Mouse (Mus musculus) ES-Bruce4 (cell line): ENCODE results near the gene Cox4i1. TPM values are rescaled to one million over a fixed set of nuclear protein-coding genes. Genes with fewer than 3 reads are reported as not detected.

ENCODE experiments used
- H3K27ac ChIP-seq: 2 replicates; pipeline ENCODE4 v1.5.1; 2012; ENCODE audit warnings: low read length, inconsistent platforms; ENCODE audit not compliant: insufficient read depth
- H3K27me3 ChIP-seq: 2 replicates; pipeline ENCODE4 v1.6.1; 2012; ENCODE audit warnings: mild to moderate bottlenecking, low read length, inconsistent platforms; ENCODE audit not compliant: control insufficient read depth, poor library complexity, insufficient read depth, severe bottlenecking
- H3K36me3 ChIP-seq: 2 replicates; pipeline ENCODE4 v1.6.1; 2012; ENCODE audit warnings: inconsistent platforms, mild to moderate bottlenecking, low read length, moderate library complexity; ENCODE audit not compliant: control insufficient read depth, poor library complexity, insufficient read depth, severe bottlenecking
- H3K4me1 ChIP-seq: one replicate; pipeline ENCODE4 v1.8.1; 2011; ENCODE audit warnings: low read length; ENCODE audit not compliant: control insufficient read depth, insufficient read depth
- H3K4me3 ChIP-seq: 2 replicates; pipeline ENCODE4 v1.5.1; 2011; ENCODE audit warnings: low read depth, mild to moderate bottlenecking, low read length
- H3K9ac ChIP-seq: 2 replicates; pipeline ENCODE4 v1.6.1; 2012; ENCODE audit warnings: low read depth, mild to moderate bottlenecking, inconsistent platforms; ENCODE audit not compliant: poor library complexity, severe bottlenecking
- H3K9me3 ChIP-seq: replicated peaks from 2 replicates; pipeline ENCODE4 v1.6.1; 2012; ENCODE audit warnings: mild to moderate bottlenecking, low read length, inconsistent platforms; ENCODE audit not compliant: control insufficient read depth, poor library complexity, insufficient read depth, severe bottlenecking
- CTCF ChIP-seq: IDR thresholded peaks from one replicate; pipeline ENCODE4 v1.8.1; 2011; ENCODE audit warnings: low read depth, low read length
- EP300 ChIP-seq: IDR thresholded peaks from 2 replicates; pipeline ENCODE4 v1.6.1; 2011; ENCODE audit warnings: low read depth, low read length; ENCODE audit not compliant: insufficient read depth
- POLR2A ChIP-seq: IDR thresholded peaks from one replicate; pipeline ENCODE4 v1.8.1; 2011; ENCODE audit warnings: low read length; ENCODE audit not compliant: insufficient read depth
- polyA plus RNA-seq: library from polyadenylated mRNA; stranded (reverse); fragments of >200 nt; gene quantifications from 2 replicates; pipeline ENCODE4 v1.2.4, GENCODE M21; 2011; ENCODE audit warnings: low read depth; ENCODE audit not compliant: missing spikeins, insufficient read depth, insufficient read length

Cox4i1 gene
- polyA plus RNA-seq, 1 experiment: 605 TPM

GRCm38 (mm10) chr8:120656322-120657052, 11.5 kb upstream of the Cox4i1 start:
- no peak overlapping the region for H3K9ac ChIP-seq
- peaks cover 72% of the 10 kb centered on the region for H3K36me3 ChIP-seq
- H3K9me3 ChIP-seq: no peaks in the 10 kb centered on the region
- no peak overlapping the region for H3K4me3 ChIP-seq
- TF ChIP-seq POLR2A: no peak
- no peak for TF ChIP-seq CTCF
- TF ChIP-seq EP300: no peak
- no peaks in the 10 kb centered on the region for H3K27me3 ChIP-seq
- H3K4me1 ChIP-seq: peaks cover 2% of the 10 kb centered on the region
- no peak overlapping the region for H3K27ac ChIP-seq

DNA sequence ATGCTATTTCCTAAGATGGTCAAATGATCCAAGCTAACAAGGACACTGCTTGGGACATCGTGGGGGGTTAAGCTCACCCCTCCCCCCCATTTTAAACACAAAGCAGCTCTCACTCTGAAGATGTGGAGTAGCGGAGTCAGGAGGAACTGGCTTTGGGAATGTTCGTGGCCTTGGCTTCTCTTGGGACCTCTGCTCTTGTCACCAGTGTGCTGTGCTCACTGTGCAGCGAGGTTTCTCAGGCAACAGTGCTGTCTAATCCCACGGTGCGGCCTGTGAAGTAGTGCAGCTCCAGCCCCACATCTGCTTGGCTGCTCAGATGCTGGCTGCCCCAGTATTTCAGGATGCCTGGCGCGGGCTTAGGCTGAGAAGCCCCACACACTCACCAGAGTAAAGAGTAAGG, 10.6 kb upstream of the Cox4i1 start:
- no peaks in the 10 kb centered on the region for H3K9me3 ChIP-seq

DNA sequence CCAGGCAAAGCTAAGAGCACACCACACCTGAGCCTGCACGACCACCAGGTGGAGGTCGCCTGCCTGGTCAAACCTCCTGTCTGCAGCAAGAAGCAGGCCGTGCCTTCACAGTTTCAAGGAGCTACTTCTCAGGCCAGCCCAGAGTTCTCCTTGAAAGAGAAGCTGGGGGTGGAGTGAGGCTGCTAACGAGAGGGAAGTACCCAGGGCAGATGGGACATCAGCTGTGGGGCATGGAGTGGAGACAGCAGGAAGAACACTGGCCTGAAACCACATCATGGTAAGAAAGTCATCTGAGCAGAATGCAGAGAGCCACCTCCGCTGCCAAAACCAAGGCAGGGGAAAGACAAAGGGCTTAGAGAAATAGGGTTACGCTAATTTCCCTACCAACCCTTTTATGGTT, 3.5 kb upstream of the Cox4i1 start:
- Histone ChIP-seq H3K9ac (no peak overlapping the region), H3K4me3 (no peak overlapping the region), H3K27me3 (no peaks in the 10 kb centered on the region), H3K4me1 (peaks cover 2% of the 10 kb centered on the region), H3K9me3 (no peaks in the 10 kb centered on the region), H3K27ac (no peak overlapping the region), H3K36me3 (peaks cover 32% of the 10 kb centered on the region)
- TF ChIP-seq CTCF (peak; percentile 10), EP300 (no peak)

More for the DNA sequence above, 10.6 kb upstream of the Cox4i1 start:
- H3K27ac ChIP-seq: no peak overlapping the region
- no peaks in the 10 kb centered on the region for H3K27me3 ChIP-seq
- peaks cover 72% of the 10 kb centered on the region for H3K36me3 ChIP-seq
- H3K4me3 ChIP-seq: no peak overlapping the region
- peaks cover 2% of the 10 kb centered on the region for H3K4me1 ChIP-seq
- TF ChIP-seq EP300 (no peak), CTCF (no peak), POLR2A (no peak)
- no peak overlapping the region for H3K9ac ChIP-seq

DNA sequence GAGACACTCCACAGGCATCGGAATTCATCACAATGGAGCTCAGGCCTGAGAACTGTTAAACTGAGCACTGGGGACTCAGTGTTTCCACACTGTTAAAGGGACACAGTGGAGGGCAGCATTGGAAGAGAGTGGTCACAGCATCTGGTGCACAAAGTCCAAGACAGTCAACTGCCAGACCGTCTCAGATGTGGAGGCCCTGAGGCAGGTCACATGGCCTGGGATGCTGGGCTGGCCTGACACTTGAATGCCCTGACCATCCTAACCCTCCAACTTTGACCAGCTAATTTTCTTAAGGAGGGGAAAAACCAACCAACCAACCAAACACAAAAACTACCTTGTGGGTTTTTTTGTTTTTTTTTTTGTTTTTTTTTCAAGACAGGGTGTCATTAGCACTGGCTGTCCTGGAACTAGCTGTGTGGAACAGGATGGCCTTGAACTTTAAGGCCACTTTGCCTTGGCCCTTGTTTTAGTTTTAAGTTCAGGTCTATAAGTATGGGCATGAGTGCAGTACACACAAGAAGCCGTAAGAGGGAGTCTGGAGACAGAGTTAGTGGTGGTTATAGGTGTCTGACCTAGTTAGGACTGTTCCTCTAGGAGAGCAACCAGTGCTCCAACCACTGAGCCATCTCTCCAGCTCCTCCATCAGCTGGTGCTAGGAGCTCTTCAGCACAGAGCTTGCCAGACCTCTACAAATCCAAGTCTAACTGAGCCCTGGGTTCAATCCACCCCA, 2.1 kb upstream of the Cox4i1 start:
- Histone ChIP-seq H3K9ac (peak overlapping the region; percentile 90), H3K36me3 (peaks cover 34% of the 10 kb centered on the region), H3K27ac (peak overlapping the region; percentile 92), H3K9me3 (no peaks in the 10 kb centered on the region), H3K4me3 (peak overlapping the region; percentile 22), H3K4me1 (peaks cover 6% of the 10 kb centered on the region), H3K27me3 (no peaks in the 10 kb centered on the region)
- no peak for TF ChIP-seq CTCF
- TF ChIP-seq EP300: no peak
- no peak for TF ChIP-seq POLR2A

DNA sequence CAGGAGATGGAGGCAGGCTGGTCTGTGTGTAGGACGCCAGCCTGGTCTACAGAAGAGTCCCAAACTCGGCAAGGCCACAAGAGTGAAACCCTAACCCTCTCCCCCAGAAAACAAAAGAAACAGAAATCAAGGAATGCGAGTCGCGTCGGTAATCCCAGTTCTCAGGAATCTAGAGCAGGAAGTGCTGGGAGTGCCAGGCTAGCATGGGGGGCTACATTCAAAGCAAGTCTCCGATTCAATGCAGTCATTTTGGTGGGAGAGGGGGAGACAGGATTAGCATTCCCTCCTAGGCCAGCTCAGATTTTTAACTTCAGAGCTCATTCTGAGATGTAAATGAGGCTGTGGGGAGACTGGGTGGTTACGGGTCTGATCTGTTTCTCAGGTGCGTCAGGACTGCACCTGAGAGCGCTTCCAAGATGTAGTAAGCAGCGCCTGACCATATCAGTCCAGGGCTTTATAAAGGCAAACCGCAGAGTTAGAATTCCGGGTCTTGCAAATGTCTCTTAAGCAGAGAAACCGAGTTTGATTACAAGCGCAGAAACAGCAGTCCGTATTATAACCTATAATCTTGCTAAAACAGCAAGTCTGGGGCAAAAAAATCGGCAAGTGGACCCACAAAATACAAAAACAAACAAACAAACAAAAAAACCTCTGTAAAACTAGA, 1.1 kb upstream of the Cox4i1 start:
- H3K27ac ChIP-seq: peak overlapping the region; percentile 92
- TF ChIP-seq CTCF: no peak
- no peak for TF ChIP-seq POLR2A
- TF ChIP-seq EP300: no peak
- peak overlapping the region; percentile 90 for H3K9ac ChIP-seq

GRCm38 (mm10) chr8:120668374-120668905, 418 bp downstream of the Cox4i1 start, which contains the start of gene Emc8:
Gene Emc8, minus strand, starts transcription at chr8:120668573.
- Histone ChIP-seq H3K9ac (peak within 1 kb of the TSS; percentile 90), H3K27me3 (no peaks in the 10 kb centered on the region), H3K4me1 (peaks cover 8% of the 10 kb centered on the region), H3K9me3 (no peaks in the 10 kb centered on the region), H3K36me3 (peaks cover 49% of the 10 kb centered on the region), H3K27ac (peak within 1 kb of the TSS; percentile 92), H3K4me3 (peak within 1 kb of the TSS; percentile 85)
- TF ChIP-seq CTCF: no peak
- no peak for TF ChIP-seq POLR2A
- no peak for TF ChIP-seq EP300

More for the DNA sequence above, 1.1 kb upstream of the Cox4i1 start:
- peak overlapping the region; percentile 72 for H3K4me3 ChIP-seq
- H3K27me3 ChIP-seq: no peaks in the 10 kb centered on the region
- H3K9me3 ChIP-seq: no peaks in the 10 kb centered on the region
- H3K36me3 ChIP-seq: peaks cover 38% of the 10 kb centered on the region
- H3K4me1 ChIP-seq: peaks cover 6% of the 10 kb centered on the region
